Mouse (Mus musculus): ENCODE measurements around the gene Nt5e.

DNA sequence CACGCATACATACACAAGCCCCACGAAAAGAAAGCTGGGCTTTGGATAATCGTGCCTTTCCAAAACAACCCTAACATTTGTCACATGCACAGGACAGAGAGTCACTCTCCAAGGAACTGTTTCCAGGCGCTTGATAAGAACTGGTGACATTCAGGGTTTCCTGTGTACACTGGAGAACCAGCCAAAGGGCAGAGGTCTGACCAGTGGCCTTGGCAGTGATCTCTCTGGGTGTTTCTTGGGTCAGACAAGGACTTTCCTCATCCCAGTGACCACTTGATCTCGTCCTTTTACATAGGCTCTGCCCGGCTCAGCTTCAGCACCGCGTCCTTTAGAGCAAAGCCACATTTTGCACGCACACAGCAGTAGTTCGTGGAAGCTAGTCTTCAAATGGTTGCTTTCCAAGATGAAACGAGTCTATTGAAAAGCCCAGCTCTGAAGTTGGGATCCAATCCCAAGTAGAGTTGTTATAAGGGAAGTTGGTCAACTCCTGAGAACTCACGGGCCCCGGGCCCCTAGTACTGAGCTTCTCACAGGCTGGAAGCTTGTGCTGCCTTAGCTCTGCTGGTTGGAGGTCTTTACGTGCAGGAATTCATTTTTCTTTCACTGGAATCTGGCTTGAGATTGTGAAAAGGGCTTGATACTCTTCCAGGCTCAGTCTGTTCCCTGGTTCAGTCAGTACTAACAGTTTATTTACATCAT is 34.4 kb downstream of the Nt5e start:
- TF ChIP-seq GATA1 (IDR thresholded peaks at IDR 0.05; ENCODE audit: low read length) (no peak), TAL1 (IDR thresholded peaks at IDR 0.05; ENCODE audit: low read length) (no peak)
